Mouse (Mus musculus) embryonic facial prominence, embryonic 12.5 days (tissue): ENCODE data around the gene Hbb-y. TPM values are rescaled to one million over a fixed set of nuclear protein-coding genes. Genes with fewer than 3 reads are reported as not detected.
"Not testable (repeated sequence)": the region's sequence is repeated elsewhere in the genome, so short reads cannot be mapped to it uniquely, and the experiment has no call there.

Source experiments
- ATAC-seq: fragments of 200-750 bp; cut with Nextera tagmentation; 2 replicates; pipeline ENCODE4 v1.8.0; 2017; ENCODE audit not compliant: insufficient number of reproducible peaks, insufficient read depth, low FRiP score, low TSS enrichment
- H3K27ac ChIP-seq: fragments of 300-500 bp; sonication (generic); 2 replicates; pipeline ENCODE4 v1.5.1; 2016; ENCODE audit warnings: mild to moderate bottlenecking
- H3K27me3 ChIP-seq: fragments of 300-500 bp; sonication (generic); 2 replicates; pipeline ENCODE4 v1.6.1; 2016; ENCODE audit warnings: mild to moderate bottlenecking, moderate library complexity
- H3K36me3 ChIP-seq: fragments of 300-500 bp; sonication (generic); 2 replicates; pipeline ENCODE4 v1.6.1; 2016; ENCODE audit warnings: mild to moderate bottlenecking
- H3K4me1 ChIP-seq: fragments of 300-500 bp; sonication (generic); 2 replicates; pipeline ENCODE4 v1.6.1; 2016
- H3K4me2 ChIP-seq: fragments of 300-500 bp; sonication (generic); replicated peaks from 2 replicates; pipeline ENCODE4 v1.6.1; 2016; ENCODE audit warnings: mild to moderate bottlenecking, moderate library complexity
- H3K4me3 ChIP-seq: fragments of 300-500 bp; sonication (generic); 2 replicates; pipeline ENCODE4 v1.5.1; 2016; ENCODE audit warnings: mild to moderate bottlenecking
- H3K9ac ChIP-seq: fragments of 300-500 bp; sonication (generic); 2 replicates; pipeline ENCODE4 v1.6.1; 2016; ENCODE audit warnings: mild to moderate bottlenecking, moderate library complexity
- H3K9me3 ChIP-seq: fragments of 300-500 bp; sonication (generic); 2 replicates; pipeline ENCODE4 v1.6.1; 2016; ENCODE audit warnings: mild to moderate bottlenecking, moderate library complexity
- WGBS: fragments of 180-500 bp; shearing (Covaris S2); methylation state at CpG from one replicate; pipeline ENCODE4 v1.1.7; 2016; 5-methylcytosine and 5-hydroxymethylcytosine counted together
- polyA plus RNA-seq: library from polyadenylated mRNA; unstranded; fragments of >200 nt; fragmentation: Nextera tagmentation; extraction: Ambion mirVana; gene quantifications from 2 replicates; pipeline ENCODE4 v1.2.1, GENCODE M21; 2016

Hbb-y gene
- polyA plus RNA-seq, 1 experiment from 2014 or later, result 8,998 TPM

DNA sequence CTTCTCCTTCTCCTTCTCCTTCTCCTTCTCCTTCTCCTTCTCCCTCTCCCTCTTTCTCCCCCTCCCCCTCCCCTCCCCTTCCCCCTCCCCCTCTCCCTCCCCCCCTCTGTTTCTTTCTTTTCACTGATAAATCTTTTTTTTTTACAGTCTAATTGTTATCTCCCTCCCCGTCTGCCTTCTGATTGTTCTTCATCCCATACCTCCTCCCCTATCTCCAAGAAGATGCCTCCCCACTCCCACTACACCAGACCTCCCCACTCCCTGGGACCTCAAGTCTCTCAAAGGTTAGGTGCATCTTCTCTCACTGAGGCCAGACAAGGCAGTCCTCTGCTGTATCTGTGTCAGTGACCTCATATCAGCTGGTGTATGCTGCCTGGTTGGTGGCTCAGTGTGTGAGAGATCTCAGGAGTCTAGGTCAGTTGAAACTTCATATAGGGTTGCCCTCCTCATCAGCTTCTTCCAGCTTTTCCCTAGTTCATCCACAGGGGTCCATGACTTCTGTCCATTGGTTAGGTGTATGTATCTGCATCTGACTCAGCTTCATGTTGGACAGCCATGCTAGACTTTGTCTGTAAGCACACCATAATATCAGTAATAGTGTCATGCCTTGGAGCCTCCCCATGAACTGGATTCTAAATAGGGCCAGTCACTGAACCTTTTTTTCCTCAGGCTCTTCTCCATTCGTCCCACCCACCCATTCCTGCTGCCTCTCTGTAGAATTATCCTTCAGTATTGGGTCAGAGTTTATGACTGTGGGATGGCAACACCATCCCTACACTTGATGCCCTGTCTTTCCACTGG lies 8.3 kb downstream of the Hbb-y start:
- H3K4me3 ChIP-seq, result no peak overlapping the region
- no peaks in the 10 kb centered on the region for H3K27me3 ChIP-seq
- WGBS, result 52% methylated on average over 2 of the region's 2 CpGs
- no peaks in the 10 kb centered on the region for H3K9me3 ChIP-seq
- no peaks in the 10 kb centered on the region for H3K4me1 ChIP-seq
- H3K27ac ChIP-seq, result no peak overlapping the region
- ATAC-seq, result no peak
- no peak overlapping the region for H3K9ac ChIP-seq
- H3K36me3 ChIP-seq, result no peaks in the 10 kb centered on the region
- no peak overlapping the region for H3K4me2 ChIP-seq

DNA sequence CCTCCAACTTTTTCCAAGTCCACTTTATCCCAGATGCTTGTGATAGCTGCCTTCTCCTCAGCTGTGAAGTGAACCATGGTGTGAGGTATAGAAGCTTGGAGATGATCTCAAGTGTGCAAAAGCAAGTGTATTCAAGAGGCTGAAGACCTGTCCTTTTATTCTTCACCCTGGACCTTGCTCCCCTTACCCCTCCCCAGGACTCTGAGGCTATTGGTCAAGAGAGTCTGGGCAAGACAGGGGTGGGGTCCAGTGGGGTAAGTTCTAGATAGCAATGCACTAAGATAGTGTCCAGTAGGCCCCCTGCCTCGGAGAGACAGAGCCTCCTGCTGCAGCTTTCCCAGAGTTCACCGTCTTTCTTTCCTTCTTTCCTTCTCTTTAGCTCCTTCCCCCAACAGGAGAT lies 10.0 kb downstream of the Hbb-y start, which contains the start of gene Hbb-bh1:
Gene Hbb-bh1 (minus strand): TSS at position 131 of the 400 bp plus-strand sequence.
- H3K4me1 ChIP-seq, result no peaks in the 10 kb centered on the region
- no peaks in the 10 kb centered on the region for H3K27me3 ChIP-seq
- H3K4me3 ChIP-seq, result no peak within 1 kb of the TSS
- no peak within 1 kb of the TSS for H3K9ac ChIP-seq
- no peak for ATAC-seq
- no peaks in the 10 kb centered on the region for H3K36me3 ChIP-seq
- no peak within 1 kb of the TSS for H3K27ac ChIP-seq
- no peak within 1 kb of the TSS for H3K4me2 ChIP-seq
- no peaks in the 10 kb centered on the region for H3K9me3 ChIP-seq
- WGBS, result 69% methylated on average over 2 of the region's 2 CpGs

DNA sequence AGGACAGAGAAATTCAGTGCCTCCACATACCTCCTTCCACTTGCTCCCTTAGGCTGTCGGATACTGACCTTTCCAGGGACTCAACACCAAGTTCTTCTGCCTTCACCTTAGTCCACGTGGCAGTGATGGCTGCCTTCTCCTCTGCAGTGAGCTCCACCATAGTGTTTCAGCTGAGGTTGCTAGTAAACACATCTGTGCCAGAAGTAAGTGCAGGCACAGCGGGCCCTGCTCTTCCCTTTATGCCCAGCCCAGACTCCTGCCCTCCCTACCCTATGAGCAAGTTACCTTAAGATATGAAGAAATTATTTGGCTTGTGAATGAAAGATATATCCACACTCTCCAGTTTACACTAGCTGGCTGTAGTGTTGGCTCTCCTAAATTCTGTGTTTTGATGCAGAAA lies 12.7 kb downstream of the Hbb-y start, which contains the start of gene Hbb-bh2:
Gene Hbb-bh2 (minus strand): TSS at position 253 of the 400 bp plus-strand sequence.
- H3K4me1 ChIP-seq, result no peaks in the 10 kb centered on the region
- no peaks in the 10 kb centered on the region for H3K9me3 ChIP-seq
- H3K27ac ChIP-seq, result no peak within 1 kb of the TSS
- H3K4me2 ChIP-seq, result no peak within 1 kb of the TSS
- H3K4me3 ChIP-seq, result no peak within 1 kb of the TSS
- no peak for ATAC-seq
- no peak within 1 kb of the TSS for H3K9ac ChIP-seq
- no peaks in the 10 kb centered on the region for H3K36me3 ChIP-seq
- H3K27me3 ChIP-seq, result no peaks in the 10 kb centered on the region
- WGBS, result 66% methylated on average over 3 of the region's 3 CpGs

DNA sequence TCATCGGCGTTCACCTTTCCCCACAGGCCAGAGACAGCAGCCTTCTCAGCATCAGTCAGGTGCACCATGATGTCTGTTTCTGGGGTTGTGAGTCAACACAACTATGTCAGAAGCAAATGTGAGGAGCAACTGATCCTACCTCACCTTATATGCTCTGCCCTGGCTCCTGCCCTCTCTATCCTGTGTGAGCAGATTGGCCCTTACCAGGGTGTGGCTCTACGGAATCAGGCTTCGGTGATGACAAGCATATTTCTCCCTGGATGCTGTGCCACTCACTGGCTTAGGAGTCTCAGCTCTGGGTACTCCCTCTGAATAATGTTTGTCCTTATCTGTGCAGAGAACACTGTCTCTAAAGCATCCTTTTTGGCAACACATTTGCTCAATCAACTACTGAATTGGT lies 25.2 kb downstream of the Hbb-y start, which contains the start of gene Hbb-bs:
Gene Hbb-bs (minus strand): TSS at position 289 of the 400 bp plus-strand sequence.
- H3K4me3 ChIP-seq, result no peak within 1 kb of the TSS
- H3K4me2 ChIP-seq, result no peak within 1 kb of the TSS
- H3K27ac ChIP-seq, result no peak within 1 kb of the TSS
- no peaks in the 10 kb centered on the region for H3K4me1 ChIP-seq
- H3K27me3 ChIP-seq, result no peaks in the 10 kb centered on the region
- no peak for ATAC-seq
- WGBS, result 87% methylated on average over 4 of the region's 4 CpGs
- H3K36me3 ChIP-seq, result no peaks in the 10 kb centered on the region
- H3K9me3 ChIP-seq, result no peaks in the 10 kb centered on the region
- H3K9ac ChIP-seq, result no peak within 1 kb of the TSS

DNA sequence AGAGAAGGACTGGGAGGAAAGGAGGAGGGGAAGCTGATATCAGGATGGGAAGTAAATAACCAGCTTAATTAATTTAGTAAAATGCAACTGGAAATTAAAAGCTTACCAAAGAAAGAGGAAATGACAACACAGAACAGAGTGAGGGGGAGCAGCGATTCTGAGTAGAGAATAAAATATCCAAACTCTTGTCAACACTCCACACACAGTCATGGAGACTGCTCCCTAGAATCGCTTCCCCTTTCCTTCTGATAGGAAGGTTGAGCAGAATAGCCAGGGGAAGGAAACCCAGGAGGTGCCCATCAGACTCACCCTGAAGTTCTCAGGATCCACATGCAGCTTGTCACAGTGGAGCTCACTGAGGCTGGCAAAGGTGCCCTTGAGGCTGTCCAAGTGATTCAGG lies 25.9 kb downstream of the Hbb-y start:
- not testable (repeated sequence) for ATAC-seq, H3K27ac ChIP-seq, H3K4me1 ChIP-seq, H3K9ac ChIP-seq, H3K4me2 ChIP-seq, H3K27me3 ChIP-seq, H3K9me3 ChIP-seq, H3K4me3 ChIP-seq, H3K36me3 ChIP-seq
- WGBS, result no CpG with 5 or more reads among the region's 2 CpGs

DNA sequence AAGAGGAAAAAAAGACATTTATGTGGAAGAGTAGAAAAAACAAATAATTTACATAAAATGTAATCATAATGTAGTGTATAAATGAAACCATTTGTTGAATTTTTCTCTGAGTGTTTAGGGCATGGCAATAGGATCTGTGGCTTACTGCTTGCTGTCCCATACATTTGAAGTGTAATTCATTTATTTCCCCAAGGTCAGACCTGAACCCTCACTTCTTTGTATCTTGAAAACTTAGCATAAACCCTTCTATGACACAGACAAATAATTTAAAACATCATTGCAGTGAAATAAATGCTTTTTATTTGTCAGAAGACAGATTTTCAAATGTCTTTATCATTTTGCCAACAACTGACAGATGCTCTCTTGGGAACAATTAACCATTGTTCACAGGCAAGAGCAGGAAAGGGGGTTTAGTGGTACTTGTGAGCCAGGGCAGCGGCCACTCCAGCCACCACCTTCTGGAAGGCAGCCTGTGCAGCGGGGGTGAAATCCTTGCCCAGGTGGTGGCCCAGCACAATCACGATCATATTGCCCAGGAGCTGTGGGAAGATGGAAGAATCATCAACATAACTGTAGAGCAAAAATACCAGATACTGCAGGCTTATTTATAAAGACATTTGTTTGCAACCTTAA lies 26.6 kb downstream of the Hbb-y start:
- H3K27me3 ChIP-seq, result no peaks in the 10 kb centered on the region
- H3K9ac ChIP-seq, result no peak overlapping the region
- no peak overlapping the region for H3K4me3 ChIP-seq
- no peaks in the 10 kb centered on the region for H3K4me1 ChIP-seq
- no peaks in the 10 kb centered on the region for H3K9me3 ChIP-seq
- H3K27ac ChIP-seq, result no peak overlapping the region
- ATAC-seq, result no peak
- H3K36me3 ChIP-seq, result no peaks in the 10 kb centered on the region
- no peak overlapping the region for H3K4me2 ChIP-seq
- WGBS, result 52% methylated on average over 3 of the region's 3 CpGs

DNA sequence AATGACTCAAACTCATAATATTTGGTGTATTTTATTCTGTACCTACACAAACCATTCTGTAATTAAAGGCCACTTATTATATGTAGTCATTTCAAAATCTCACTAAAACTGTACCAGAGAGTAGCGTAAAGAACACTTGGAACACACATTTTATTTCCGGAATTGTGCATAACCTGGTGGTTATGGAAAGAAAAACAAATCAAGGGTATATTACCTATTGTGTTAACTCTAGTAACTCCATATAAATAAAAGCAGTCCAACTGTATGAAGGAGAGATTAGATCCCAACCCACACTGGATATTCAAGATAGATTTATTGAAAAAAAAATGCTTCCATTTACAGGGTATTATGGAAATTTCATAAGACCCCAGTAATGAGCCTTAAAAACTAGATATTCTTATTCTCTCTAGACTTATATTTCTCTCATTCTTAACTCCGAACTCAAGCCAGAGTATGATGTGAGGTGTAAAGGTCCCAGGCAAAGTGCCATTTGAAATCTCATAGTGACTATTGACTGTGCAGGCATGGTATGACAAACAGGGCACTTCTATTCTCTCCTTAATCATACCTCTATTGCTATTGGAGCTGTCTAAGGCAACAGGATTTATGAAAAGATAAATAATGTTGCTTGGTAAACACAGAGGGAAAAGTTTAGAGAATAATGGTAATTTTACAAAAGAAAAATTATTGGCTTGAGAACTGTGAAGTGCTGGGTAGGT lies 27.3 kb downstream of the Hbb-y start:
- H3K4me2 ChIP-seq, result no peak overlapping the region
- ATAC-seq, result no peak
- no peaks in the 10 kb centered on the region for H3K27me3 ChIP-seq
- no peak overlapping the region for H3K27ac ChIP-seq
- no peaks in the 10 kb centered on the region for H3K4me1 ChIP-seq
- no peaks in the 10 kb centered on the region for H3K9me3 ChIP-seq
- no peak overlapping the region for H3K4me3 ChIP-seq
- no peak overlapping the region for H3K9ac ChIP-seq
- 88% methylated on average over 3 of the region's 3 CpGs for WGBS
- no peaks in the 10 kb centered on the region for H3K36me3 ChIP-seq

DNA sequence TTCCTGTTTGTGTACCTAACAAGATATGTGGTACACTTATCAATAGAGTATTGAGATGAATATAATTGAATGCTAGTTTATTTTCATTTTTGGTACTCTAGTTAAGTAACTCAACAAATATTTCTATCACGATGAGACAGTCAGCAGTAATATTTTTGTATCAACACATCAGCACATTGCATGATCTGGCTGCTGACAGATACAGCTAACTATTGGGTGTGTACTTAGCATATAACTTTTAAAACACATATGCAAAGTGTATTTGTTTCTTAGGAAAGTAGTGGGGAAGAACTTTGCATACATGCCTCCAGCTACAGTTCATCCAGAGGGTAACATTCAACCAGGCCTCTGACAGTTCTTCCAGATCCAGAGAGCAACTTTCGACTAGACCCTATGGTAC lies 28.4 kb downstream of the Hbb-y start:
- no peaks in the 10 kb centered on the region for H3K36me3 ChIP-seq
- H3K9me3 ChIP-seq, result no peaks in the 10 kb centered on the region
- H3K27ac ChIP-seq, result no peak overlapping the region
- H3K27me3 ChIP-seq, result no peaks in the 10 kb centered on the region
- H3K9ac ChIP-seq, result no peak overlapping the region
- ATAC-seq, result no peak
- H3K4me1 ChIP-seq, result no peaks in the 10 kb centered on the region
- no peak overlapping the region for H3K4me3 ChIP-seq
- no peak overlapping the region for H3K4me2 ChIP-seq
- WGBS, result 82% methylated on average over 2 of the region's 2 CpGs

DNA sequence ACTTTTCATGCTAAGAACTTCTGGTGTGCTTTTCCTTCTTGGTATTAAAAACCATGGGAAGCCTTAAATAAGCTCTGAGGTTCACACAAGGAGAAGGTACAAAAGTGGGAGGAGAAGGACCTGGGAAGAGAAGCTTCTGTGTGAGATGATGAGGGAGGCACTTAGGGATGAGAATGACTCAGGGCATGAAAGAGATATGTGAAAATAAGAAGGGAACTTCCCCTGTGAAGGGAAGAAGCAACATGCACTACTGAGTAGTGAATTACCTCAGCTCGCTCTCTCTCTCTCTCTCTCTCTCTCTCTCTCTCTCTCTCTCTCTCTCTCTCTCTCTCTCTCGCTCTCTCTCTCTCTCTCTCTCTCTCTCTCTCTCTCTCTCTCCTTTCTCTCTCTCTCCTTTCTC lies 37.9 kb downstream of the Hbb-y start:
- H3K36me3 ChIP-seq, H3K4me1 ChIP-seq, H3K27ac ChIP-seq, H3K4me2 ChIP-seq, ATAC-seq, H3K4me3 ChIP-seq, H3K27me3 ChIP-seq, H3K9me3 ChIP-seq, H3K9ac ChIP-seq: not testable (repeated sequence)
- WGBS, result 71% methylated on average over 1 of the region's 2 CpGs

DNA sequence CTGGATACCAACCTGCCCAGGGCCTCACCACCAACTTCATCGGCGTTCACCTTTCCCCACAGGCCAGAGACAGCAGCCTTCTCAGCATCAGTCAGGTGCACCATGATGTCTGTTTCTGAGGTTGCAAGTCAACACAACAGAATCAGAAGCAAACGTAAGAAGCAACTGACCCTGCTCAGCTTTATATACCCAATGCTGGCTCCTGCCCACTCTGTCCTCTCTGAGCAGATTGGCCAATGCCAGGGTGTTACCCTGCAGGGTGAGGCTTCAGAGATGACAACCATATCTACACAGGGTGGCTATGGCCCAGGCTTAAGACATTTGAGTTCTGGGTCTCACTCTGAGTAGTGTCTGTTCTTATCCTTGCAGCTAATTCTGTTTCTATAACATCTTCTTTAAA lies 39.2 kb downstream of the Hbb-y start, which contains the start of gene Hbb-bt:
Gene Hbb-bt (minus strand): TSS at position 231 of the 400 bp plus-strand sequence.
- no peak within 1 kb of the TSS for H3K27ac ChIP-seq
- H3K9me3 ChIP-seq, result no peaks in the 10 kb centered on the region
- no peaks in the 10 kb centered on the region for H3K27me3 ChIP-seq
- H3K36me3 ChIP-seq, result no peaks in the 10 kb centered on the region
- whole genome bisulfite sequencing, result 84% methylated on average over 3 of the region's 3 CpGs
- no peak for ATAC-seq
- H3K4me1 ChIP-seq, result no peaks in the 10 kb centered on the region
- no peak within 1 kb of the TSS for H3K9ac ChIP-seq
- H3K4me2 ChIP-seq, result no peak within 1 kb of the TSS
- no peak within 1 kb of the TSS for H3K4me3 ChIP-seq

DNA sequence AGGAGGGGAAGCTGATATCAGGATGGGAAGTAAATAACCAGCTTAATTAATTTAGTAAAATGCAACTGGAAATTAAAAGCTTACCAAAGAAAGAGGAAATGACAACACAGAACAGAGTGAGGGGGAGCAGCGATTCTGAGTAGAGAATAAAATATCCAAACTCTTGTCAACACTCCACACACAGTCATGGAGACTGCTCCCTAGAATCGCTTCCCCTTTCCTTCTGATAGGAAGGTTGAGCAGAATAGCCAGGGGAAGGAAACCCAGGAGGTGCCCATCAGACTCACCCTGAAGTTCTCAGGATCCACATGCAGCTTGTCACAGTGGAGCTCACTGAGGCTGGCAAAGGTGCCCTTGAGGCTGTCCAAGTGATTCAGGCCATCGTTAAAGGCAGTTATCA lies 39.9 kb downstream of the Hbb-y start:
- not testable (repeated sequence) for ATAC-seq, H3K36me3 ChIP-seq, H3K4me3 ChIP-seq, H3K4me1 ChIP-seq, H3K27me3 ChIP-seq, H3K9me3 ChIP-seq, H3K27ac ChIP-seq, H3K4me2 ChIP-seq, H3K9ac ChIP-seq
- no CpG with 5 or more reads among the region's 3 CpGs for WGBS

DNA sequence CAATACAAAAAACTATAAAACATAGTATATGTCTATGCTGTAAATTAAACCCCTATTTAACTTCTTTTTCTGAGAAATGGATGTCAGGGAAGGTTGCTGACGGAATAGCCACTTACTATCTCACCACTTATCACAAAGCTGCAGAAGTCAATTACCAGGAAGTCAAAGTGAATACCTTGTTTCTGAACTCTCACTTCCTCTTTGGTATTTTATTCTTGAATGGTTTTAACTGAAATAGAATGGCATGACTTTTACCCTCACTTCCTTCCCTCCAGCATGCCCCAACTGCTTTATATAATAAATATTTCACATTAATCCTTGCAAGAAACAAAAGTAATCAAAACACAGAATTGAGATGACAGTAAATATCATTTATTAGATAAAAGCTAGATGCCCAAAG lies 40.8 kb downstream of the Hbb-y start:
- Histone ChIP-seq H3K9ac (no peak overlapping the region), H3K36me3 (no peaks in the 10 kb centered on the region), H3K4me1 (no peaks in the 10 kb centered on the region), H3K27me3 (no peaks in the 10 kb centered on the region), H3K27ac (no peak overlapping the region), H3K4me2 (no peak overlapping the region), H3K9me3 (no peaks in the 10 kb centered on the region), H3K4me3 (no peak overlapping the region)
- 72% methylated on average over 1 of the region's 1 CpGs for WGBS
- no peak for ATAC-seq
